Mouse (Mus musculus): Measurements from ENCODE around the gene Aldh1a7. TPM values are rescaled to one million over a fixed set of nuclear protein-coding genes. Genes with fewer than 3 reads are reported as not detected.

Gene Aldh1a7
- 1 to 10 TPM in 1 of 2 experiments, under 1 TPM in 1; 1.00 to 1.7 TPM for total RNA-seq (2021)

DNA sequence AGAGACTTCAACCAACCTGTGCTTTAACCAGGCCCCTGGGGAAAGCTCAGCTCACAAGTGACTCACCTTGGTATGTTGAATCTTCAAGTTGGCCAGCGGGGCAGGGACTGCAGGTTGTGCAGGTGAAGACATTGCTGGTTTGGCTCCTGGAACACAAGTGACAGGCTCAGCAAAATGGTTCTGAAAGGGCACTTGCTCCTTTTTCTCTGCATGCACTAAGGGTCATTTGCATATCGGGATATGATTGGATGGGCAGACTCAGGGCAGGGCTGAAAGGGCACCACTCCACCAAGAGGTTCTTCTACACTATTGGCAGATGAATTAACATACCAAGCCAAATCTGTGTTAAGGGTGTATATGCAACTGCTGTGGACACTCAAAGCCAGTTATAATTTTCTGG, at the start of gene Aldh1a7:
Aldh1a7 (minus strand) TSS at position 182 of the 400 bp plus-strand sequence.
- intact Hi-C loops (cut with DNase I), result no loop called here
- DNase-seq (ENCODE audit: low spot score in 2 of 2), result no peak

DNA sequence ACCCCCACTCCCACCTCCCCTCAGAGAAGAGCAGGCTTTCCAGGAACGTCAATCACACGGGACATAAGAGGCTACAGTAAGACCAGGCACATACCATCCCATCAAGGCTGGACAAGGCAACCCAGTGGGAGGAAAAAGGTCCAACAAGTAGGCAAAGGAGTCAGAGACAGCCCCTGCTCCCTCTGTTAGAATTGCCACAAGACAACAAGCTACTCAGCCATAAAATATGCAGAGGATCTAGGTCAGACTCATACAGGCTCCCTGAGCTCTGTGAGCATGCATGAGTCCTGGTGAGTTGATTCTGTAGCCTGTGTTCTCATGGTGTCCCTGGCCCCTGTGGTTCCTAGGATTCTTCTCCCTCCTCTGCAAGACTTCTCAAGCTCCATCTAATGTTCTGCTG, 48.3 kb upstream of the Aldh1a7 start:
- intact Hi-C loops (cut with DNase I), result no loop called here
- no peak for DNase-seq (ENCODE audit: low spot score in 2 of 2)

DNA sequence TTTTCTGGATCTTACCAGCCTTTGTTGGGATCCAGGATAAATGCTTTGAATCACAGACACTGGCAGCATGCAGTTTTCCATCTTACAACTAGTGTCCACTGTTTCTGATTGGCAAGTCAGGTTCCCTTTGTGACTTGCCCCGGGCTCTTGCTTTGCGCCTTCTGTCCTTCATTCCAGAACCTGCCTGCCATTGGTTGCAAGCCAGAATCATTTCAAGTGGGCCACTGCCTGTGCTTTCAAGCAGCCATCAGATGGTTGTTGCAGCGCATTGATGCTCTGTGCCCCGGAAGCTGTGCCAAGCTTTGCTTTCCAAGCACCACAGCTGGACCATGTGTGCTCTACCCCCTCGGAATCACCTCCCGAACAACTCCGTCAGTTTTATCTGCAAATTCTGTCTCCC, 46.6 kb upstream of the Aldh1a7 start:
- intact Hi-C loops (cut with DNase I), result no loop called here
- DNase-seq (ENCODE audit: low spot score in 2 of 2), result no peak

DNA sequence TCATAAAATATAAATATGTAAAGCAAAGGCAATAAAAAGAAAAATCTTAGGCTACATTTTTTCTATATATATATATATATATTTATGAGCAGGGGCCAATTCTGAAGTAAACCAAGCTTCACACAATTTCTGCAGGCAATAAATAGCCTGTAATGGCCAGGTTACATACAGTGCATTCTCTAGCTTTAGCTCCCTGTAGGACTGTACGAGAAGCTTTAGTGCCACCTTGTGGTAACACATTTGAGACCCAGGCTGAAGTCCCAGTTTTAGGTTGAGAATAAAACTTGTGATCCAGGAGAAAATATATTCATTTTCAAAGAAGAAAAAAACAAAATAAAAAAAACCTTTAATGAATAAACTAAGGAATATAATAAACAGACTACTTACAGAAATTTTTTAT, 36.9 kb upstream of the Aldh1a7 start:
- intact Hi-C loops (cut with DNase I), result loop anchor here (10.0 kb wide), 2 partner anchors 319 to 399 kb away; no protein-coding TSS in a partner anchor
- no peak for DNase-seq (ENCODE audit: low spot score in 2 of 2)

DNA sequence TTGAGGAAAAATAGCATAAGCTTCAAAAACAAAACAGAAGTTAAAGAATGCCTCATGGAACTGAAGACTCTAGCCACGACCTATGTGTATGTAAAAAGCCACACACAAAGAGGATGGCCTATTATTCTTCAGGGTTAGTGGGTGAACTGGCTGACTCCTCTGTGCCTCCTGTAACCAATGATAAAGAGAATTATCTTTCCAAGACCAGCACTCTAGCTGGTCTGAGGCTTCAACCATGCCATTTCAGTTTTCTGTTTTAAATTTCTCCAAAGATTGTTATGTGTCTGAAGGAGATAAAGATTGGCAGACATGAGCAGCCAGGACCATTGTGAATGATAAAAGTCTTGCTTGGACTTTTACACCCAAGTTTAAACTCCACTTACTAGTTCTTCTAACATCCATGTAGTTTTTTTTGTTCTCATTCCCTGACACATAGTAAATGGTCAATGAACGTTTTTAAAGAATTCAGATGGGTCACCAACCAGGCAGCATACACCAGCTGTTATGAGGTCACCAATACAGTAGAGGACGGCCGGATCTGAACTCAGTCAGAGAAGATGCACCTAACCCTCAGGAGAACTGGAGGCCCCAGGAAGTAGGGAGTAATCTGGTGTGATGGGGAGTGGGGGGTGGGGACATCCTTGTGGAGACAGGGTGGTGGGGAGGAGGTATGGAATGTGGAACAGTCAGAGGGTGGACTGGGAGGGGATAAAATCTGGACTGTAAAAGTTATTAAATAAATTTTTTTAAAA, 34.5 kb upstream of the Aldh1a7 start:
- DNase-seq (ENCODE audit: low spot score in 2 of 2), result no peak
- intact Hi-C loops (cut with DNase I), result loop anchor here (10.0 kb wide), 2 partner anchors 317 to 397 kb away; no protein-coding TSS in a partner anchor

DNA sequence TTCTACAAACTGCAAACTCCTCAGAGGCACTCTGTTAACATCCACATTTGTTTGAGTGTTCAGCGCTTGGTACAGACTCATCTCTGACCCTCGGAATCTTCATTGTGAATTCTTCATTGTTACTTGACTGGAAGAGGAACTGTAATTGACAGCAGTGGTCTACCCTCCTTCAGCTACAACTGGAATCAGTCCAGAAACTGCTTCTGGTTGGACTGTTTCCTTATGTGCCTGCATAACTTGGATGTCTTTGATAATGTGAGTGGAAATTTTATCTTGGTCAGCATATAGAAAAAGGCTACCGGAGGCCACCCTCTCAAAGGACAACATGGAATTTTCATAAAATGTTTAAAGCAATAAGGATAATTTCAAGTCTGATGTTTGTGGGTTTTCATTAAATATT, 33.8 kb upstream of the Aldh1a7 start:
- intact Hi-C loops (cut with DNase I), result loop anchor here (10.0 kb wide), 2 partner anchors 316 to 396 kb away; no protein-coding TSS in a partner anchor
- no peak for DNase-seq (ENCODE audit: low spot score in 2 of 2)

DNA sequence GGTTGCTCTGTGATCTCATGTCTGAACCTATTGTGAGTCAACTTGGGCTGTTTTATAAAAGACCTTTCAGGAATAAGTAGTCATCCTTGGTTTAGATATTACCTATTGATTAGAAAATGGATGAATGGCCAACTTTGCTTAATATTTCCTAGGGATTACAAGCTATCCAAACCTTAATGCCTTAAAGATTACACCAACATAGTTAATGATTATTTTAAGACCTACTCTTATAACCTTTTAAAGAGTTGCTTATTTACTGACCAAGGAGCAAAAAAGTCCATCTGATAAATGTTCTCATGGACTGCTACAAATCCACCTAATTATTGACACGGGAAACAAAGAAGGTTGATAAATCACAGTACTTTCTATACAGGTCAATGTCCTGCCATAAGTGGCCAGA, 17.3 kb upstream of the Aldh1a7 start:
- intact Hi-C loops (cut with DNase I), result no loop called here
- no peak for DNase-seq (ENCODE audit: low spot score in 2 of 2)

GRCm38 (mm10) chr19:20728278-20728677, 916 bp upstream of the Aldh1a7 start:
- no peak for DNase-seq (ENCODE audit: low spot score in 2 of 2)

DNA sequence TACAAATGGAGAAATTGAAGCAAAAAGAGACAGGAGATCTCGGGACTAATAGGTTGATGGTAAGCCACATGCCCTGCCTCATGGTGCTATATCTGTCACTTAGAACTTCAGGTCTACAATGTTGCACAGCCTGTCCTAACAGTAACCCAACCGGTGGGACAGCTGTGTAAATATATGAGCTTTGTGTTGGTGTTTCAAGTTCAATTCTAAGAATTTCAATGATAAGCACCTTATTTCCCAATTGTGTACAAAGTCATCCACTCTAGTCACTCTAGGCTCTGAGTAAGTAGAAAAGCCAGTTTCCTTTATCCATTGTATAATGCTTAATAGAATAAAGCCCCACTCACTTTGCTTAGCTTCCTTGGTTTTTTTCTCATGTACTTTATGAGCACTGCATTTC, 4.4 kb downstream of the Aldh1a7 start:
- DNase-seq (ENCODE audit: low spot score in 2 of 2), result no peak
- intact Hi-C loops (cut with DNase I), result loop anchor here (5.0 kb wide), 2 partner anchors 186 to 271 kb away; no protein-coding TSS in a partner anchor

More at GRCm38 (mm10) chr19:20728278-20728677, 916 bp upstream of the Aldh1a7 start:
- intact Hi-C loops (cut with DNase I), result no loop called here

DNA sequence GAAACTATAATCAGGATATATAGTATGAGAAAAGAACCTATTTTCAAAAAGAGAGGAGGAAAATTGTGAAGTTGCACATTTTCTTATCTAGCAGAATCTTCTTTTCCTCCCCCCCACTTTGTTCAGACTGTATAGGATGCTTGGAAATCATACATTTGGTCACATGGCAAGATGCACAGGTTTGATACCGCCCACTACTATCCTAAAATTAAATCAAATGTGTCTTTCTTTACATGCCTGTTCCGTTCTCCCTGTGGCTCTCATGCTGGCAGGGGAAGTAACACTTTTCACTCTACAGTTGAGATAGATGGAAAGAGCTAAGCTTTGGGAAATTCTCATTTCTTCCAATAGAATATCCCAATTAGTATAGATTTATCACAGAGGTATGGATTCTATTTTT, 7.1 kb downstream of the Aldh1a7 start:
- DNase-seq (ENCODE audit: low spot score in 2 of 2), result no peak
- intact Hi-C loops (cut with DNase I), result loop anchor here (5.0 kb wide), 2 partner anchors 183 to 268 kb away; no protein-coding TSS in a partner anchor

DNA sequence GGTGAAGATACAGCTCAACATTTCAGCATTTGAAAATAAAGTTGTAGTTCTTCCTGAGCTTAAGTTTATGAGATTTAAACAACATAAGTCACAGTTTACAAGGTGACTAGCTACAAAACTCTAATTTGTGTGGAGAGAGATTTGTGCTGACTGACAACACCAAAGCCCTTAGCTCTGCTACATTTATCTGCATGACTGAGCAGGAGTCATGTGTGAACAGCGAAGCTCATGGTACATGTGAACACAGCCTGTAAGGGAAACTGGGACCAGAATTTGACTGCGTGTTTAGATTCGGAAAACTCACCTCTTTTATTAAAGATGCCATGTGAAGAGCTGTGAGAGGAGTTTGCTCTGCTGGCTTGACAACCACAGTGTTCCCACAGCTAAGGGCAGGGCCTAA, 11.7 kb downstream of the Aldh1a7 start:
- no peak for DNase-seq (ENCODE audit: low spot score in 2 of 2)

DNA sequence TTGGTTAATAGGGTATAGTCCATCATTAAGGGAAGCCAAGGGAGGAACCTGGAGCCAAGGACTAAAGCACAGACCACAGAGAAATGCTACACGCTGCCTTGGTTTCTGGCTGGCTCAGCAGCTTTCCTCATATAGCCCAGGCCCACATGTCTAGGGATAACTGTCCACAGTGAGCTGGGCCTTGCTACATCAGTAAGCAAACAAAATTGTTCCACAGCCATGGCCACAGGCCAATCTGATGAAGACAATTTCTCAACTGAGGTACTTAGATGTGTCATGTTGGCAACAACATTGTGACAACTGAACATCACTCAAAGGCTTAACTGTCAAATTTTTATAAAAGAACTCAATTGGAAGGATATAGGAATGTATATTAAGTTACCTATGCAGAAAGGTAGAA, 12.3 kb downstream of the Aldh1a7 start:
- intact Hi-C loops (cut with DNase I), result no loop called here
- DNase-seq (ENCODE audit: low spot score in 2 of 2), result no peak

More for the DNA sequence above, 11.7 kb downstream of the Aldh1a7 start:
- intact Hi-C loops (cut with DNase I), result no loop called here

DNA sequence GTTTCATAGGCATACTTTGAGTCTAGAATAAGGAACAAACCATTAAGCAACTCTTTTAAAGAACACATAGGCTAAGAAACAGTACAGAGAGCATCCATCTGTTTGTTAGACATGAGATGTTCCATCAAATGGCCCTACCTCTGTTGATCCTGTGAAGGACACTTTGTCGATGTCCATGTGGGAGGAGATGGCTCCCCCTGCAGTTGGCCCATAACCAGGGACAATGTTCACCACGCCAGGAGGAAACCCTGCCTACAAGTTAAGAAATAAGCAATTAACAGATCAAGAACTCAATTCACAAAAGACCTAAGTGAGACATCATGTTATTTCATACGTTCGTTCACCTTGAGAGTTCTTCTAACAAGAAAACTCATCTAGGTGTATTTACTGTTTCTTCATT, 12.8 kb downstream of the Aldh1a7 start:
- DNase-seq (ENCODE audit: low spot score in 2 of 2), result no peak
- intact Hi-C loops (cut with DNase I), result no loop called here

- no peak for DNase-seq (ENCODE audit: low spot score in 2 of 2)
Observed at GRCm38 (mm10) chr19:20707159-20707558, 20.2 kb downstream of the Aldh1a7 start.

DNA sequence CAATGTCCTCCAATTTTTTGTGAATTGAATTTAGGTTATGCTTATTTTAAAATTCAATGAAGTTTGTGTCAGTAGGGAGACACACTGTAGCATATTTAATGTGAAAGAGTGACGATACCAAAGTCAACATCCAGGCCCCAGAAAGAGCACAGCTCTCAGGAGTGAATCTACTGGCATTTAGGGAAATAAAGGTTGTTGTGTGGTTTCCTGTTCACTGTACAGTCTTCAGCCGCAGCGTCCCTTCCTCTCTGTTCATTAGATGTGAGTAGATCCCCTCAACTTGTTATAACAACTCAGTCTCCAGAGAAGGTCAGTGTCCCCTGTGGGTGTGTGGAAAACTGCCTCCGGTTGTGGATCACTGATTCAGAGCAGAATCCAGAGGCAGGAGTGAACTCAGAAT, 20.6 kb downstream of the Aldh1a7 start:
- intact Hi-C loops (cut with DNase I), result no loop called here
- DNase-seq (ENCODE audit: low spot score in 2 of 2), result no peak

More at GRCm38 (mm10) chr19:20707159-20707558, 20.2 kb downstream of the Aldh1a7 start:
- intact Hi-C loops (cut with DNase I), result no loop called here

DNA sequence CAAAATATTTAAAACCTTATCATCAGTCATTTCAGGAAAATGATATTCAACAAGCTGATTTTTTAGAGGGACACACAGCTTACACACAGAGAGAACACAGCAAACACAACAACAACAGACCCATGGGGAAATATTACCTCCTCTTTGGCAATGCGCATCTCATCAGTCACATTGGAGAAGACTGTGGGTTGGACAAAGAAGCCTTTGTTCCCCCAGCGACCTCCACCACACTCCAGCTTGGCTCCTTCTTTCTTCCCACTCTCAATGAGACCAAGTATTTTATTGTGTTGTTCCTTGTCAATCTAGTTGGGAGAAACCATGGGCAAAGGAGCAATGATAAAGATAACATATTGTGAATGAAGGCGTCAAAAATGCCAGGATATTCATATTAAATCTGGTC, 25.3 kb downstream of the Aldh1a7 start:
- intact Hi-C loops (cut with DNase I), result no loop called here
- DNase-seq (ENCODE audit: low spot score in 2 of 2), result no peak

GRCm38 (mm10) chr19:20677697-20678355, 49.5 kb downstream of the Aldh1a7 start:
- DNase-seq (ENCODE audit: low spot score in 2 of 2), result no peak
- intact Hi-C loops (cut with DNase I), result no loop called here

DNA sequence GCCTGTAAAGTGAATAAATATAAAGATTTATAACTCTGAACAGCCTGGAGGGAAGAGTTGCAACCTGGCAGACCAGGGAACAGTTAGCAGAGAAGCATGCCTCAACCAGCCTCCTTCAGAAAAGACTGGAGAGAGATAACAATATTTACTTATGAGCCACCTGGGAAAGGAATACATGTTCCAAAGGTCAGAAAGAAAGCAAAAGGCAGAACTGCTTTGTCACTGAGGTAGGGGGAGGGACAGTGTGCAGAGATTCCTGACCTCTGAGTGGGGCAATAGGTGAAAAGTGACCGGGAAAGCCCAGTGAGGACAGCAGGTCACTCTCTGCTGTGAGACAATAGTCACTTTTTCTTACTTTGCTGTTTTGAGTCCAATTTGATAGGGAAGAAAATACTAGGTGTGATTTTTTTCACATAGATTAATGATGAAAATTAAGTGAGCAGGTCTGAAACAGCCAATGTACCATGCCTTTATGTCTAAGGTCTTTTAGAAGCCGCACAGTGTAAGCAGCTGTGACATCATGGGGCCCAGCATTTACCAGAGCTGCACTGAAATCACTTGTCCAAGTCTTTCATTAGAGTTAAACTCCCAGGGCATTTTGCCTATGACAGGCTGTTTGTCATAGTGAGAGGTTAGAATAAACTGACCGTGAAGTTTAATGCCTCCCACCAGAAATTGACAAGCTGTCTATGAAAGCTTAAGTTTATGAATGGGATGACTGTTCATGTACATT, 73.1 kb downstream of the Aldh1a7 start:
- no peak for DNase-seq (ENCODE audit: low spot score in 2 of 2)
- intact Hi-C loops (cut with DNase I), result no loop called here

- intact Hi-C loops (cut with DNase I), result no loop called here
- DNase-seq (ENCODE audit: low spot score in 2 of 2), result no peak
Observed at GRCm38 (mm10) chr19:20653082-20653676, 74.2 kb downstream of the Aldh1a7 start.

DNA sequence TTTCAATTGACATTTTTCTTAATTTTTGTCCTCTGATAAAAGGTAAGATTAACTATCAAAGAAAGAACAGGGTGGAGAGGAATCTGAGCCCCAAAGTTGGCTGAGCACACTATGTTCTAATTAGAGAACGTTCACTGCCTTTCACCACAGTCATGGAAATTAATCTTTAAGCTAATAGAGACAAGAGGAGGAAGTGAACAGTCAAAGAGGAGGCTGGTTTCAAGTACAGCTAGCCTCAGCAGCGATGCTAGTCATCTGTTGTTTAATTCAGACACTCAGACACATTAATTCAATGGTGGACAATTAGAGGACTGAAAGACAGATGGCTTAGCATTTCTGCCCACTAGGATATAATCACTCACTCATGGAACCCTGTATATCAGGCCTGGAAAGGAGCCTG, 77.4 kb downstream of the Aldh1a7 start:
- intact Hi-C loops (cut with DNase I), result no loop called here
- no peak for DNase-seq (ENCODE audit: low spot score in 2 of 2)

Data from left cerebral cortex, postnatal 36 days (tissue).